Mouse (Mus musculus) CH12.LX (cell line): ENCODE results near the gene Dapk3. TPM values are rescaled to one million over a fixed set of nuclear protein-coding genes. Genes with fewer than 3 reads are reported as not detected.

ENCODE experiments used
- DNase-seq: peaks from one replicate; pipeline ENCODE4 v3.0.0-alpha.2; 2013; ENCODE audit errors: extremely low read depth
- H3K27ac ChIP-seq: 2 replicates; pipeline ENCODE4 v1.5.1; 2012; ENCODE audit warnings: low read depth, mild to moderate bottlenecking, control low read depth, moderate library complexity; ENCODE audit not compliant: insufficient read depth
- H3K27me3 ChIP-seq: replicated peaks from 2 replicates; pipeline ENCODE3; 2012; ENCODE audit warnings: inconsistent platforms
- H3K36me3 ChIP-seq, 2 experiments: replicated peaks in 1 of 2; 2 replicates each; pipeline versions ENCODE3 to v1.6.1; 2012; ENCODE audit warnings: inconsistent platforms in 1 of 2, low read length in 1 of 2, mild to moderate bottlenecking in 1 of 2, mixed read lengths in 1 of 2, moderate library complexity in 1 of 2; ENCODE audit not compliant: control insufficient read depth in 1 of 2, insufficient read depth in 1 of 2
- H3K4me1 ChIP-seq, 2 experiments: 2 replicates each; pipeline ENCODE4 v1.6.1; 2012; ENCODE audit warnings: inconsistent platforms in 1 of 2, moderate library complexity in 1 of 2; ENCODE audit not compliant: insufficient read depth in 2 of 2, control insufficient read depth in 1 of 2
- H3K4me2 ChIP-seq: 2 replicates; pipeline ENCODE4 v1.6.1; 2012; ENCODE audit warnings: low read depth, mild to moderate bottlenecking, control low read depth; ENCODE audit not compliant: poor library complexity, insufficient read depth, severe bottlenecking
- H3K4me3 ChIP-seq, 3 experiments: fragments of 150-350 bp in 1 of 3; sonication (generic) in 1 of 3; replicated peaks in 1 of 3; 2 replicates each; pipeline versions ENCODE3 to v1.5.1; 2011 to 2012; ENCODE audit warnings: low read depth in 2 of 3, low read length in 2 of 3, mild to moderate bottlenecking in 2 of 3, moderate library complexity in 2 of 3, control low read depth in 1 of 3, improper control_type of control experiment in 1 of 3, inconsistent platforms in 1 of 3, mixed read lengths in 1 of 3; ENCODE audit not compliant: poor library complexity in 1 of 3
- H3K79me2 ChIP-seq: replicated peaks from 2 replicates; pipeline ENCODE4 v1.6.1; 2012; ENCODE audit warnings: mild to moderate bottlenecking, moderate library complexity; ENCODE audit not compliant: control insufficient read depth, poor library complexity, insufficient read depth, severe bottlenecking; ENCODE audit errors: extremely low read depth
- H3K9ac ChIP-seq: 2 replicates; pipeline ENCODE4 v1.6.1; 2012; ENCODE audit warnings: low read depth, mild to moderate bottlenecking, control low read depth, moderate library complexity; ENCODE audit not compliant: insufficient read depth
- H3K9me3 ChIP-seq: replicated peaks from 2 replicates; pipeline ENCODE3; 2012; ENCODE audit warnings: low read length, inconsistent platforms, mixed read lengths
- CHD1 ChIP-seq: IDR thresholded peaks from 2 replicates; pipeline ENCODE4 v1.6.1; 2012; ENCODE audit warnings: low read depth, low read length, improper control_type of control experiment, inconsistent platforms
- CTCF ChIP-seq, 2 experiments: IDR thresholded peaks in 1 of 2; conservative IDR thresholded peaks in 1 of 2; 2 replicates each; pipeline ENCODE4 v1.5.1; 2011 to 2012; ENCODE audit warnings: low read depth in 2 of 2, low read length in 2 of 2, improper control_type of control experiment in 1 of 2, inconsistent platforms in 1 of 2, mild to moderate bottlenecking in 1 of 2, moderate library complexity in 1 of 2
- E2F4 ChIP-seq: IDR thresholded peaks from 2 replicates; pipeline ENCODE4 v1.6.1; 2011; ENCODE audit warnings: low read depth, low read length, improper control_type of control experiment; ENCODE audit not compliant: insufficient replicate concordance
- EP300 ChIP-seq: IDR thresholded peaks from 2 replicates; pipeline ENCODE4 v1.6.1; 2011; ENCODE audit warnings: low read length, improper control_type of control experiment
- ETS1 ChIP-seq: conservative IDR thresholded peaks from 2 replicates; pipeline ENCODE4 v1.6.1; 2012; ENCODE audit warnings: low read depth, mild to moderate bottlenecking, inconsistent platforms, low read length, improper control_type of control experiment, moderate library complexity
- HCFC1 ChIP-seq: IDR thresholded peaks from 2 replicates; pipeline ENCODE4 v1.6.1; 2012; ENCODE audit warnings: low read depth, mild to moderate bottlenecking, inconsistent platforms, low read length, improper control_type of control experiment
- MAX ChIP-seq: IDR thresholded peaks from 2 replicates; pipeline ENCODE4 v1.6.1; 2011; ENCODE audit warnings: low read length, improper control_type of control experiment
- MAZ ChIP-seq: IDR thresholded peaks from 2 replicates; pipeline ENCODE4 v1.6.1; 2012; ENCODE audit warnings: low read depth, mild to moderate bottlenecking, inconsistent platforms, low read length, improper control_type of control experiment, moderate library complexity
- MEF2A ChIP-seq: IDR thresholded peaks from 2 replicates; pipeline ENCODE4 v1.6.1; 2014; ENCODE audit warnings: low read depth, mild to moderate bottlenecking, inconsistent platforms, low read length, improper control_type of control experiment, borderline replicate concordance
- MYC ChIP-seq: IDR thresholded peaks from 2 replicates; pipeline ENCODE4 v1.6.1; 2011; ENCODE audit warnings: low read depth, mild to moderate bottlenecking, improper control_type of control experiment, low read length
- NELFE ChIP-seq: IDR thresholded peaks from 2 replicates; pipeline ENCODE4 v1.6.1; 2011; ENCODE audit warnings: low read depth, low read length, improper control_type of control experiment
- POLR2AphosphoS2 ChIP-seq: IDR thresholded peaks from 2 replicates; pipeline ENCODE4 v1.6.1; 2011; ENCODE audit warnings: low read depth, low read length, improper control_type of control experiment
- RAD21 ChIP-seq: IDR thresholded peaks from 2 replicates; pipeline ENCODE4 v1.6.1; 2011; ENCODE audit warnings: low read depth, mild to moderate bottlenecking, low read length, improper control_type of control experiment, moderate library complexity
- RCOR1 ChIP-seq: conservative IDR thresholded peaks from 2 replicates; pipeline ENCODE4 v1.6.1; 2012; ENCODE audit warnings: low read depth, mild to moderate bottlenecking, inconsistent platforms, low read length, improper control_type of control experiment
- SMC3 ChIP-seq: IDR thresholded peaks from 2 replicates; pipeline ENCODE4 v1.6.1; 2011; ENCODE audit warnings: low read depth, low read length, improper control_type of control experiment
- TBP ChIP-seq: conservative IDR thresholded peaks from 2 replicates; pipeline ENCODE4 v1.6.1; 2011; ENCODE audit warnings: low read depth, low read length, improper control_type of control experiment
- UBTF ChIP-seq: IDR thresholded peaks from 2 replicates; pipeline ENCODE4 v1.6.1; 2012; ENCODE audit warnings: low read depth, mild to moderate bottlenecking, inconsistent platforms, low read length, improper control_type of control experiment, moderate library complexity
- ZMIZ1 ChIP-seq: IDR thresholded peaks from 2 replicates; pipeline ENCODE4 v1.6.1; 2012; ENCODE audit warnings: low read depth, mild to moderate bottlenecking, inconsistent platforms, low read length, improper control_type of control experiment
- ZNF384 ChIP-seq: IDR thresholded peaks from 2 replicates; pipeline ENCODE4 v1.6.1; 2012; ENCODE audit warnings: low read depth, low read length, improper control_type of control experiment, inconsistent platforms
- dilution Hi-C: fragments of 300-500 bp; cut with MboI; formaldehyde crosslinking; loops from 2 replicates; pipeline ENCODE4 v1.14.3; 2020; ENCODE audit warnings: low sequenced_read_pairs; ENCODE audit not compliant: extremely low pct_unique_long_range_greater_than_20kb, extremely low pct_ligation_motif_present
- in situ Hi-C: fragments of 300-500 bp; cut with MboI; formaldehyde crosslinking; loops from 3 replicates; pipeline ENCODE4 v1.14.3; 2019; ENCODE audit warnings: low sequenced_read_pairs, low pct_ligation_motif_present, low pct_unique_long_range_greater_than_20kb, mixed read lengths
- polyA plus RNA-seq: library from polyadenylated mRNA; unstranded; fragments of >175 nt; gene quantifications from 2 replicates; pipeline ENCODE4 v1.2.1, GENCODE M21; 2012; ENCODE audit warnings: low read depth; ENCODE audit not compliant: insufficient read length
- total RNA-seq, 2 experiments: library from RNA; depleted of rRNA; stranded (reverse); fragments of 300-350 nt in 1 of 2; fragments of >200 nt in 1 of 2; gene quantifications; 2 replicates each; pipeline ENCODE4 v1.2.3; 2012 to 2014

Dapk3 gene
- total and polyA plus RNA-seq, 3 experiments: 25.4 to 46.2 (median 44.5) TPM

DNA sequence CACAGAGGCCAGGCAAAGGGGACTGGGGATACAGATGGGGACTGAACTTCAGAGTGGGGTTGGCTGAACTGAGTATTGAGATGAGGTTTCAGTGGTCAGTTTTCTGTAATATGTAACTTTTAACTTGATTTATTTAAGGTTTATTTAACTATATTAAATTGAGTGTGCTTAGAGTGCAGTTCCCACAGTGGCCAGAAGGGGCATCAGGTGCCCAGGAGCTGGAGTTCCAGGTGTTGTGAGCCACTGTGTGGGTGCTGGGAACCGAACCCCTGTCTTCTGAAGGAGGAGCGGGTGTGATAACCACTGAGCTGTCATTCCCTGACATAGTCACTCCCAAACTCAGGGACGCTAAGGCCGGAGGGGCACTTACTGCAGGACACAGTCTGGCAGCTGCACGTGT, 27.3 kb downstream of the Dapk3 start:
- in situ Hi-C loops (no loop called here), dilution Hi-C loops (no loop called here)
- Histone ChIP-seq H3K4me2 (no peak overlapping the region), H3K4me1 (peaks cover 6 to 13% of the 10 kb centered on the region in 2 experiments; a peak in 3 of 4 replicates), H3K9me3 (peaks cover 8% of the 10 kb centered on the region), H3K9ac (no peak overlapping the region), H3K27ac (no peak overlapping the region), H3K4me3 (no peak overlapping the region), H3K27me3 (peaks cover 10% of the 10 kb centered on the region), H3K79me2 (no peaks in the 10 kb centered on the region), H3K36me3 (peaks cover 0 to 1% of the 10 kb centered on the region in 2 experiments)
- TF ChIP-seq CTCF (conservative IDR thresholded peaks at IDR 0.05 in 1 of 2, IDR thresholded peaks at IDR 0.05 in 1 of 2; ENCODE audit: low read depth in 2 of 2, low read length in 2 of 2) (peak; percentile 25 to 32; a peak in 3 of 4 replicates), RAD21 (no peak), EP300 (no peak)
- DNase-seq: no peak

DNA sequence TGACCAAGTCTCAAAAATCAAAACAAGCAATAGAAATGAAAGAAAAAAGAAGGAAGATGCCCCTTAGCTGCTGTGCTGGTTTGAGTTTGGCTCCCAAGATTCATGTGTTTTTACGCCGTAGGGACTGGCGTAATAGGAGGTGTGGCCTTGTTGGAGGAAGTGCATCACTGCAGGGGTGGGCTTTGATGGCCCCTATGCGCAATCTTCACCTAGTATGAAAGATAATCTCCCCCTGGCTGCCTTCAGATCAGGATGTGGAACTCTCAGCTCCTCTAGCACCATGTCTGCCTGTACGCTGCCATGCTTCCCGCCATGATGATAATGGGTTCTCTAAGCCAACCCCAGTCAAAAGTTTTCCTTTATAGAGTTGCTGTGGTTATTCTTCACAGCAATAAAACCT, 33.5 kb downstream of the Dapk3 start:
- H3K27me3 ChIP-seq: peaks cover 13% of the 10 kb centered on the region
- TF ChIP-seq RAD21 (no peak), UBTF (no peak), MAX (no peak), ETS1 (no peak), ZMIZ1 (no peak), HCFC1 (no peak), E2F4 (no peak), SMC3 (no peak), NELFE (no peak), ZNF384 (no peak), MAZ (no peak), POLR2AphosphoS2 (no peak), MEF2A (no peak), RCOR1 (no peak), CHD1 (no peak), TBP (no peak), MYC (no peak), EP300 (no peak)
- TF ChIP-seq, all 38 proteins: peak for 0
- Histone ChIP-seq H3K36me3 (no peaks in the 10 kb centered on the region), H3K9me3 (peaks cover 13% of the 10 kb centered on the region), H3K4me1 (peaks cover 0 to 6% of the 10 kb centered on the region in 2 experiments; a peak in 2 of 4 replicates), H3K4me2 (no peak overlapping the region), H3K27ac (no peak overlapping the region), H3K79me2 (no peaks in the 10 kb centered on the region), H3K9ac (no peak overlapping the region), H3K4me3 (no peak overlapping the region)
- in situ Hi-C loops: no loop called here
- DNase-seq: no peak
- dilution Hi-C loops: no loop called here
